Mouse (Mus musculus) olfactory bulb, adult 2 months (tissue): ENCODE results near the gene Pidd1. TPM values are rescaled to one million over a fixed set of nuclear protein-coding genes. Genes with fewer than 3 reads are reported as not detected.

Experiments
- H3K27ac ChIP-seq: fragments of 200-500 bp; 2 replicates; pipeline ENCODE4 v1.5.1; 2012; ENCODE audit warnings: low read depth, low read length; ENCODE audit not compliant: insufficient read depth
- H3K4me1 ChIP-seq: fragments of 200-500 bp; 2 replicates; pipeline ENCODE4 v1.6.1; 2012; ENCODE audit warnings: low read length; ENCODE audit not compliant: control insufficient read depth, insufficient read depth
- H3K4me3 ChIP-seq: fragments of 200-500 bp; 2 replicates; pipeline ENCODE4 v1.5.1; 2012; ENCODE audit warnings: mild to moderate bottlenecking, low read depth, low read length, moderate library complexity; ENCODE audit not compliant: insufficient read depth
- CTCF ChIP-seq: fragments of 200-500 bp; IDR thresholded peaks from 2 replicates; pipeline ENCODE4 v1.5.1; 2012; ENCODE audit warnings: low read depth, mild to moderate bottlenecking, low read length, moderate library complexity; ENCODE audit not compliant: insufficient read depth
- POLR2A ChIP-seq: fragments of 200-500 bp; IDR thresholded peaks from 2 replicates; pipeline ENCODE4 v1.6.1; 2012; ENCODE audit warnings: mild to moderate bottlenecking, low read depth, low read length, moderate library complexity; ENCODE audit not compliant: insufficient read depth
- WGBS: fragments of 180-500 bp; shearing (Covaris S2); methylation state at CpG from one replicate; pipeline ENCODE4 v1.1.7; 2018; 5-methylcytosine and 5-hydroxymethylcytosine counted together
- polyA plus RNA-seq: library from polyadenylated mRNA; stranded (reverse); fragments of >200 nt; gene quantifications from 2 replicates; pipeline ENCODE4 v1.2.4, GENCODE M21; 2012; ENCODE audit warnings: low replicate concordance; ENCODE audit not compliant: missing spikeins, insufficient read depth, insufficient read length

The Pidd1 gene
- polyA plus RNA-seq, 1 experiment: not detected

DNA sequence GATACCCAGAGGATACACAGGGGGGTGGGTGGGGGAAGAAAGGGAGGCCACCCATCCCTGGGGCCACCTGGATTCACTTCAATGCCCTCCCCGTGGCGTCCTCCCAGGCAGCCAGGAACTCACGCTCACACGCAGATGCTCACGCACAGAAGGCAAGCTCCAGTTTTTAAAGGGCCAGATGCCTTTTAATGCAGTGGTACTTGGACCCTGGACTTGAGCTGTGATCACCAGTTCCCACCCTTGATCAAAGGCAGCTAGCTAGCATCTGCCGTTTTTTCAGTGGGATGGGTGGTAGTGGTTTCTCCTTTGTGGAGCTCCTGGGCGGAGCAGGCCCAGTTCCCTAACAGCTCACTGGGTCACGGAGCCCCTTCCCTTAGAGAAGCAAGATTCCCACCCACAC is 9.4 kb downstream of the Pidd1 start:
- WGBS: 7% methylated on average over 8 of the region's 8 CpGs
- Histone ChIP-seq H3K4me1 (peaks cover 44% of the 10 kb centered on the region), H3K4me3 (peak overlapping the region; percentile 66), H3K27ac (peak overlapping the region; percentile 86)
- TF ChIP-seq CTCF: no peak
- 0 out of 2 replicates have a peak, but pooled peaks have one; percentile 33 for TF ChIP-seq POLR2A

DNA sequence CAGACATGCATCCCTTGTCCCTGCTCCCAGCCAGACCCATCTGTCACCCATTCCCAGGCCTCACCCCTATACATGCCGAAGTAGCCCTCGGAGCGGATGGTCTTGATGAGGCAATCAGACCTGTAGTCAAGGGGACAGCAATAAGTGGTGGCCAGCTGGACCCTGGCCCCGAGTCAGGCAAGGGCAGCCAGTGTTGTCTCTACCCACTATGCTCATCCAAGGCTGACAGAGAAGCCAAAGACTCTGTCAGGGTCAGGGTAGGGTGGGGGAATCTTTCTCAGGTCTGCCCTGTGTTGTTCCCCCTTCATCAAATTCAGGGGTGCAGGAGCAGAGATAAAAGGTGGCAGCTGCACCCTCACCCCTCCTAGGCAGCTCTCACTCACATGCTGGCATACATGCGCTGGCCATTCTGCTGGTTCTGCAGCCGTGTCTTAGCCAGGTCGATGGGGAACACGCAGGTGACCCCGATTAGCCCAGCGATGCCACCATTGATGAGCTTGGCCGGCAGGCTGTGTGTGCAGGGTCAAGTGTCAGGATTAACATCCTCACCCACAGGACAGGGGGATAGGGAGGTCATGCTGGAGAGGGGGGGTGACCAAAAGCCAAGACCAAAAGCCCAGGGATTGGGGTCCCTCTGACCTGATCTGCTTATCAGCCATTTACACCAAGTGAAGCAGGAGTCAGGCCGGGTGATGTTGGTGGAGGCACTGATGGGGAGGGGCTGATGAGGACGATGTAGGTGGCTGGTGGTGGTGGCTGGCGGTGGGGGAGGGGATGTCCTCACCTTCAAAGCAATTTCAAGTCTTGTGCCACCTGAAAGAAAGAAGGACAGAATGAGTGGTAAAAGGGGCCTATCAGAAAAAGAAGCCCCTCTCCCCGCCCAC is 10.1 kb downstream of the Pidd1 start:
- H3K4me1 ChIP-seq: peaks cover 45% of the 10 kb centered on the region

DNA sequence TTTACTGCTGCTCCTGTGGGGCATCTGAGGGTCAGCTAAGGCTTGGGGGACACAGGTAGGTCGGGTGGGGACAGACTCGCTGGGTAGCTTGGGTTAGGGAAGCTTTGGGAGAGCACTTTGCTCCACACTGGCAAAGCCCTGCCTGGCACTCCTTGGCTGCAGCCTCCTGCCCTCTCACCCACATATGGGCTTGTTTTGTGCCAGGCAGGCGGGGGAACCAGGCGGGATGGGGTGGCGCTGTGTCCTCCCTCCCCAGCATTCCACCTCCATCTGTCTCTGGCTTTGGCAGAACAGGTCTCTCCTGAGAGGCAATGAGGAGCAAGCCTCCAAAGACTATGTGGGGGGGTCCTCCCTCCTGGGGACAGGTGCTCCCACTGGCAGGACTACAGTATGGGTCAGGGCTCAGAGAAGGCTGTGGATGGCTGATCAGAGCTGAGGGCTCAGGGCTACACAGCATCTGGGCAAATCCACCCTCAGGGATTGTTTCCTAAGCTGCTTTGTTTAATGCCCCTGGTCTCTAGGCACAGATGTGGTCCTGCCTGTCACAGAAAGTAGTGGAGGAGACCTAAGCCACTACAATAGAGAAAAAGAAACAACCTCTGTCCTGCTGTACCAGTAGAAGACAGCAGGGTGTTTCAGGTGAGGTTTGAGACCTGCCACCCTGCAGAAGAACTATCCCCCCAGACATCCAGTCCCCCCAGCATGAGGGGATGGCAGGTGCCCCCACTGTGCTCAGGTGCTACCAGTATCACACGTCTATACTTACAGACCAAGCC is 10.9 kb downstream of the Pidd1 start:
- TF ChIP-seq CTCF (no peak), POLR2A (no peak)
- H3K4me3 ChIP-seq: no peak overlapping the region
- WGBS: 83% methylated on average over 6 of the region's 6 CpGs
- no peak overlapping the region for H3K27ac ChIP-seq
- H3K4me1 ChIP-seq: peaks cover 51% of the 10 kb centered on the region

More for the DNA sequence above, 10.1 kb downstream of the Pidd1 start:
- Histone ChIP-seq H3K4me3 (peak overlapping the region; percentile 66), H3K27ac (peak overlapping the region; percentile 19; the same call in 1 of the 2 replicates)
- TF ChIP-seq CTCF (no peak), POLR2A (no peak)
- WGBS: 64% methylated on average over 15 of the region's 15 CpGs

DNA sequence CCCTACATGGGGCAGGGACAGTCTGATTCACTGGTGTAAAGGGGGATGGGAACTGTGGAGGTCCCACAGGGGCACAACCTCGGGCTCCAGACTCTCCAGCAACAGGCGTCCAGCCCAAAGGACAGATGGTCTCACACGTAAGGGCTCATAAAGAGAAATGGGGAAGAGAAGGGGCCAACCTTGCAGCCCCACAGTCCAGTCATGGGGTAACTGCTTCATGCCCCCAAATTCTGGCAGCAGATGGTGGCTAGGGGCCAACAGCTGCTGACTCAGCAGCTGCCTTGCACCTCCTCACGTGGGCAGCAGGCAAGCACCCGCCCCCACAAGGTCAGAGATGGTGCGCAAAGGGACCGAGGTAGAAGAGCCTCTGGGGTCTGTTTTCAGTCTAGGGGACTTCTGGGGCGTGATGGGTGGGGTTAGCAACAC is 11.6 kb downstream of the Pidd1 start:
- TF ChIP-seq POLR2A (no peak), CTCF (no peak)
- WGBS: 75% methylated on average over 8 of the region's 8 CpGs
- H3K27ac ChIP-seq: no peak overlapping the region

DNA sequence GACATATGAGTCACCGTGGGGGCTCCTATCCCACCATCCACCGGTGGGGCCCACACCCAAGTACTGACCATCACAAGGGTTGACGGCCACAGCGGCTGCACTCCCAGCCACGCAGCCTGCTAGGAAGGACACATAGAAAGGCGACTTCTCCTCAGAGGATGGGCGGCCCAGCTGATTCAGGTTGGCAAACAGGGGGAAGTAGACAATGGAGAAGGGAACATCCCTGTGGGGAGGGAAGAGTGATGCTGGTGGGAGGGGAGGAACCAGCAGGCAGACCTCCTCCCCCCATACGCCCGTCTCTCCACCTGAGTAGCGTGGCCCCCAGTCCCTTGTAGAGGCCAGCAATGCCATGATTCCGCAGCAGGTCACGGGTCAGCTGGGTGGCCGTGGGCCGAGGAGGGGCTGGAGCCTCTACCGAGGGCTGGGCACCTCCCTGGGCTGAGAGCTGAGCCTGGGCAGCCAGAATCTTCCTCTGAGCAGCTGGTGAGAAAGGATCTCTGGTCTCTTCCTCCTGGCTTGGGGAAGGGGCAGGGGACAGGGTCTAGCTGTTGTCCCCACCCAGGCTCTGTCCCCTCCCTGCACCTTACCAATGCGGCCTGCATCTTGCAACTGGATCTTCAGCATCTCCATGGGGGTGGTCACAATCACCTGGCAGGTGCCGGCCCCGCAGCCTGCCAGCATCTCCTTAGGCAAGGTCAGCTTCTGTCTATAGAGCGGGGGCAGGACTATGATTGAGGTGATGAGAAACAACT is 12.2 kb downstream of the Pidd1 start:
- Histone ChIP-seq H3K4me3 (no peak overlapping the region), H3K27ac (no peak overlapping the region), H3K4me1 (peaks cover 51% of the 10 kb centered on the region)
- TF ChIP-seq CTCF (no peak), POLR2A (no peak)
- 92% methylated on average over 19 of the region's 19 CpGs for WGBS

More for the DNA sequence above, 11.6 kb downstream of the Pidd1 start:
- peaks cover 56% of the 10 kb centered on the region for H3K4me1 ChIP-seq
- H3K4me3 ChIP-seq: no peak overlapping the region

DNA sequence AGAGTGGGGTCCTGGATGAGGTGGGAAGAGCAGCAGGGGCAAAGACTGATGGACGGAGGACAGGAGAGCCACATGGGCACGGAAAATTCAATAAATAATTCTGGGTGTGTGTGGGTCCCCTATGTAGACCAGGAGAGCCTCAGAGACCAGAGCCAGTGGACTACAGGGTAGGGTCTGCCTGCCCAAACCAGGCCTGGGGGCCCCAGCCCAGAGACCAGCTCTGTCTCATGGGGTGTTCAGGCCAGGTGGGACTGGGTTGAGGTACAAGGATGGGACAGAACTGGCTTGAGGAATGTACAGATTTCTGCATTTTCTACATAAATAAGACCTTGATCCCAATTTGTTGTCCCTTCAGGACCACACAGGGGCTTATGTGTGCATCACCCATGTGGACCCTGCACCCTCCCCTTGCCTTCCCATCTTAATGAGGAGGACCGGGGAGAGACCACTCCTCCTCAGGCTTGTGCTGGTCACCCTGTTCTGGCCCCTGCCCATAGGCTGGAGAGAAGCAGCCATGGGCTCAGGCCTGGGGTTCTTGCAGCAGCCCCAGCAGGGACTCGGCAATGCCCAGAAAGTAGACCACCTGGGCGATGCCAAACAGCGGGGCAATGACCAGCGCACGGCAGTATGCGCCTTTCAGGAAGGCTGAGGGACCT is 13.1 kb downstream of the Pidd1 start:
- WGBS: 93% methylated on average over 9 of the region's 9 CpGs
- Histone ChIP-seq H3K4me1 (peaks cover 47% of the 10 kb centered on the region), H3K4me3 (no peak overlapping the region), H3K27ac (no peak overlapping the region)
- TF ChIP-seq POLR2A: no peak
- TF ChIP-seq CTCF: no peak

DNA sequence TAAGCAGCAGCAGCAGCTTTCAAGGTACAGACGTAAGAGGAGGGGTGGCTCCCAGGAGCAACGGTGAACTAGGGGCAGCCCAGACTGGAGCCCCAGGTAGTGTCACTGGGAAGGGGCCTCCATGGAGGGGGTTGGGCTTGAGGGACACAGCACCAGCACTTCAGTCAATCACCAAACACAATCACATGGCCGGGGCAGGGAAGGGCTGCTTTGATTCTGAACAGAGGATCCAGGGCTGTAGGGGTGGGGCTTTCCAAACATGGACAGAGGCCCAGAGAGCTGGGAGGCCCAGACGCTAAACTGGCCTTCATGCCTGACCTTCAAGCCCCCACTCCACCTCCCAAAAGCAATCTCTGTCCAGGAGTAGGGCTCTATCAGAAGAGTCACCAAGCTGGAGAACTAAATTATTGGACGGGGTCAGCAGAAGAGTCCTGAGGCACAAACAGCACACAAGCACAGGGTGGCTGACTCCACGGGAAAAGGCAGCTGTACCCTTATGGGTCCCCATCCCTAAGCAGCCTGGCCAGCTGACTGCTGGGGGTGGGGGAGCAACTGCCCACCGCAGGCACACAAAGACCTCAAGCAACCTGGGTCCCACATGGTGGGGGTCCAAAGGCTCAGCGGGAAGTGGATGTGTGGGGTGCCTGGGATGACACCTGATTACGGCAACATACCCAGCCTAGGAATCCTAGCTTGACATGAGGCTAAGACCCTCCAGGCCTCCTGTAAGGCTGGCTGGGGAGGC is 13.8 kb downstream of the Pidd1 start:
- Histone ChIP-seq H3K27ac (no peak overlapping the region), H3K4me3 (no peak overlapping the region), H3K4me1 (peaks cover 42% of the 10 kb centered on the region)
- TF ChIP-seq POLR2A: no peak
- no peak for TF ChIP-seq CTCF
- WGBS: 60% methylated on average over 9 of the region's 9 CpGs
